Mouse (Mus musculus) liver, embryonic 13.5 days (tissue): ENCODE results near the gene Epn2. TPM values are rescaled to one million over a fixed set of nuclear protein-coding genes. Genes with fewer than 3 reads are reported as not detected.
A peak's percentile ranks its signal among the peaks of the same experiment; 100 is the strongest.

Experiments used
- ATAC-seq: fragments of 200-750 bp; cut with Nextera tagmentation; 2 replicates; pipeline ENCODE4 v1.8.0; 2017; ENCODE audit warnings: low read depth, mild to moderate bottlenecking, moderate number of reproducible peaks, moderate library complexity
- DNase-seq: peaks from one replicate; pipeline ENCODE4 v3.0.0; 2022
- H3K27ac ChIP-seq: fragments of 300-500 bp; sonication (generic); 2 replicates; pipeline ENCODE4 v1.5.1; 2015; ENCODE audit warnings: moderate library complexity, mild to moderate bottlenecking, inconsistent platforms
- H3K27me3 ChIP-seq: fragments of 300-500 bp; sonication (generic); 2 replicates; pipeline ENCODE4 v1.6.1; 2015; ENCODE audit warnings: mild to moderate bottlenecking, inconsistent platforms
- H3K36me3 ChIP-seq: fragments of 300-500 bp; sonication (generic); 2 replicates; pipeline ENCODE4 v1.6.1; 2015; ENCODE audit warnings: mild to moderate bottlenecking, inconsistent platforms
- H3K4me1 ChIP-seq: fragments of 300-500 bp; sonication (generic); replicated peaks from 2 replicates; pipeline ENCODE4 v1.6.1; 2015; ENCODE audit warnings: inconsistent platforms
- H3K4me2 ChIP-seq: fragments of 300-500 bp; sonication (generic); 2 replicates; pipeline ENCODE4 v1.6.1; 2015; ENCODE audit warnings: inconsistent platforms, mild to moderate bottlenecking, moderate library complexity
- H3K4me3 ChIP-seq: fragments of 300-500 bp; sonication (generic); replicated peaks from 2 replicates; pipeline ENCODE4 v1.5.1; 2015; ENCODE audit warnings: mild to moderate bottlenecking, inconsistent platforms
- H3K9ac ChIP-seq: fragments of 300-500 bp; sonication (generic); 2 replicates; pipeline ENCODE4 v1.6.1; 2015; ENCODE audit warnings: mild to moderate bottlenecking, inconsistent platforms
- H3K9me3 ChIP-seq: fragments of 300-500 bp; sonication (generic); replicated peaks from 2 replicates; pipeline ENCODE4 v1.6.1; 2016; ENCODE audit warnings: inconsistent platforms
- WGBS: fragments of 180-500 bp; shearing (Covaris S2); methylation state at CpG from one replicate; pipeline ENCODE4 v1.1.7; 2015; ENCODE audit not compliant: insufficient replicate concordance; 5-methylcytosine and 5-hydroxymethylcytosine counted together
- polyA plus RNA-seq: library from polyadenylated mRNA; unstranded; fragments of >200 nt; fragmentation: Nextera tagmentation; extraction: Ambion mirVana; gene quantifications from 2 replicates; pipeline ENCODE4 v1.2.1, GENCODE M21; 2015

The Epn2 gene
- polyA plus RNA-seq, 1 experiment from 2014 or later, result 2.5 TPM

DNA sequence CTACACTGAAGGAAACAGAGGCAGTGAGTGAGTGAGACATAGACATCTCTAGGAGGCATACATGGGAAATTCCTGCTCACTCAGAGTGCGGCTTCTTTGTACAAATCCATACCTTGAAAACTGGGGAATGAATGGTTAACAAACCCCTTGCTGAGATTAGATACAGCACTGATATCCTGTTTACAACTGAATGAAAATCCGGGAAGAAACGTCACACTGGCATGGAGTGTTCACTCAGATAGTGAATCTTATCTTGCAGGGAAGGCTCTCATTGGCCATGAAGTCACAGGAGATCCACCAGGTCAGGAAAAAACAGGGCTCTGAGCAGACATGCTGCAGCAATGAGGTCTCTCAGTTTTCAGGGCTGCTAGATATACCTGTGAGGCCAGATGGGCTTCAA, 42.5 kb downstream of the Epn2 start:
- ATAC-seq (no peak), DNase-seq (no peak)
- 31% methylated on average over 3 of the region's 3 CpGs for WGBS
- no peaks in the 10 kb centered on the region for H3K36me3 ChIP-seq
- H3K9me3 ChIP-seq, result no peaks in the 10 kb centered on the region
- H3K27ac ChIP-seq, result no peak overlapping the region
- H3K27me3 ChIP-seq, result 0 out of 2 replicates have a peak, but pooled peaks cover 2% of the 10 kb centered on the region
- H3K4me2 ChIP-seq, result no peak overlapping the region
- H3K9ac ChIP-seq, result no peak overlapping the region
- H3K4me3 ChIP-seq, result no peak overlapping the region
- H3K4me1 ChIP-seq, result no peaks in the 10 kb centered on the region; the same call in 1 of the 2 replicates

DNA sequence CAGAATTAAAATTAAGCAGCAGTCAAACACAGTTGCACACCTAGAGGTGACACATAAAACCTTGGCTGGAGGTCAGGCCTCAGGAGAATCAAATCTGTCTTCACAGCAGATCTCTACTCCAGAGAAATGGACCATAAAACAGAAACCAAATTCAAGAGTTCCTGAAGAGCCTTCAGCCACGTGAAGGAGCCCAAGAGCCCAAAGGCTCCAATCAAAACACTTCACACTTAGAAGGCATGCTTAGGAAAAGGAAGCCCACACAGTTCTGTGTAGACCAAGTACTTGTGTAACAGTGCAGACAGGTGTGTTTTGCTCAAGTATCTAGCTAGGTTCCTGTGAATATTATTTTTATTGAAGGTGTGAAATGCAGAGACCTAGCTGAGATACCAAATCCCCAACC, 44.0 kb downstream of the Epn2 start:
- DNase-seq (no peak), ATAC-seq (no peak)
- Histone ChIP-seq H3K4me3 (no peak overlapping the region), H3K27me3 (0 out of 2 replicates have a peak, but pooled peaks cover 2% of the 10 kb centered on the region), H3K27ac (no peak overlapping the region), H3K36me3 (no peaks in the 10 kb centered on the region), H3K9me3 (no peaks in the 10 kb centered on the region), H3K4me2 (no peak overlapping the region), H3K9ac (no peak overlapping the region), H3K4me1 (no peaks in the 10 kb centered on the region; the same call in 1 of the 2 replicates)
- 27% methylated on average over 1 of the region's 1 CpGs for WGBS

DNA sequence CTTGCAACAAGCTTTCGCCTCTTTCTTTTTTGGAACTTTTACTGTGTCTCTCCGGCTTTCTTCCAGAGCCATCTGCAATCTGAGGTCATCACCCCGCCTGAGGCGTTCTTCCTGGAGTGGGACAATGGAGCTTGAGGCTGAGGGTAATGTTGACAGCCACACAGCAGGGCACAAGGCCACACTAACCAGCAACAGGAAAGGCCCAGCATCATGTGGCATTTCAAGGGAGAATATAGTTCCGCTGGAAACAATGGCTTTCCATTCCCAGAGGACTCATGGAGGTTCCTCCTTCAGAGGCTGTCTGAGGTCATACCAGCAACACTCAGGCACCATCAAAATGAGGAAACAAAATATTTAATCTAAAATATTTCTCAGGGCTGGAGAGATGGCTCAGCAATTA, 45.9 kb downstream of the Epn2 start:
- H3K9ac ChIP-seq, result no peak overlapping the region
- WGBS, result 48% methylated on average over 5 of the region's 5 CpGs
- no peak overlapping the region for H3K27ac ChIP-seq
- no peaks in the 10 kb centered on the region for H3K9me3 ChIP-seq
- 0 out of 2 replicates have a peak, but pooled peaks cover 2% of the 10 kb centered on the region for H3K27me3 ChIP-seq
- no peak for DNase-seq
- no peak for ATAC-seq
- H3K4me2 ChIP-seq, result no peak overlapping the region
- H3K36me3 ChIP-seq, result no peaks in the 10 kb centered on the region
- no peaks in the 10 kb centered on the region for H3K4me1 ChIP-seq
- no peak overlapping the region for H3K4me3 ChIP-seq

DNA sequence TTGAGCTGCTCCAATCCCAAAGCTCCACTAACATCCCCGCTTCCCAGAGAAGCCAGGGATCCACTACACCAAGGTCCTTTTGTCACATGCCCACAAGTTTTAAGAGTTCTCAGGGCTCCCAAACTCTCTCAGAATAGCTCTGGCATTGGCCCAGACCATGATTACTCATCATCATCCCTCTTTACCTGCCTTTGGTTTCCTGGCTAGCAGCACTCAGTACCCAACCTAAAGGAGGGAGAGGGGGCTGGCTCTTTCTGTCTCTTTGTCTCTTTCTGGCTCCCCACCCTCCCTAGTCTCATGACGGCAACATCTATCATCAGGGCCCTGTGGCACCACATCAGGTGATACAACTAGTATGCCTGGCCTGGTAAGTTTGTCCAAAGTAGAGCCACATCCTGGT, 46.7 kb downstream of the Epn2 start:
- no peak overlapping the region for H3K4me2 ChIP-seq
- H3K4me3 ChIP-seq, result no peak overlapping the region
- no peak overlapping the region for H3K9ac ChIP-seq
- no peak overlapping the region for H3K27ac ChIP-seq
- ATAC-seq (no peak), DNase-seq (no peak)
- H3K9me3 ChIP-seq, result no peaks in the 10 kb centered on the region
- 0 out of 2 replicates have a peak, but pooled peaks cover 2% of the 10 kb centered on the region for H3K27me3 ChIP-seq
- H3K4me1 ChIP-seq, result no peaks in the 10 kb centered on the region
- 61% methylated on average over 2 of the region's 2 CpGs for WGBS
- no peaks in the 10 kb centered on the region for H3K36me3 ChIP-seq

DNA sequence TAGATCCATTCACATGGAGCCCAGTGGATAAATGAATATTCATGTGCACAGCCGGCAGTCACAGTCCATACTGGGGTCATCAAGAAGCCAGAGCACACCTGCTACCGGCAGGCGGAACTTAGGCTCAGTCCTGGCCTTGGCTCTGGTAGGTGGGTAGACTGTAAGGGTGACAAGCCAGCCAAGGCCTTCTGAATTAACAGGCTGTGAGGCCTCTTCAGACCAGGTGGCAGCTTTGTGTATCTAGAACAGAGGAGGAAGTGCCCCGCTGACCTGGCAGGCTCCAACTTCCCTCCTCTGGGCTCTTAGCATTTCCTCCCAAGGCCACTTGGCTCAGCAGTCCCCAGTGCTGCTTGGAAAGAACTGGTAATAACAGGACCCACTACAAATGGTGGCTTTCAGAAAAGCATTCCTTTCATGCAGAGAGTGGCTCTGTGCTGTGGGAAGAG, 50.2 kb downstream of the Epn2 start:
- DNase-seq (no peak), ATAC-seq (no peak)
- WGBS, result 46% methylated on average over 4 of the region's 4 CpGs
- Histone ChIP-seq H3K9me3 (no peaks in the 10 kb centered on the region), H3K9ac (no peak overlapping the region), H3K27me3 (no peaks in the 10 kb centered on the region), H3K4me3 (no peak overlapping the region), H3K4me1 (no peaks in the 10 kb centered on the region), H3K4me2 (no peak overlapping the region), H3K36me3 (no peaks in the 10 kb centered on the region), H3K27ac (no peak overlapping the region)

DNA sequence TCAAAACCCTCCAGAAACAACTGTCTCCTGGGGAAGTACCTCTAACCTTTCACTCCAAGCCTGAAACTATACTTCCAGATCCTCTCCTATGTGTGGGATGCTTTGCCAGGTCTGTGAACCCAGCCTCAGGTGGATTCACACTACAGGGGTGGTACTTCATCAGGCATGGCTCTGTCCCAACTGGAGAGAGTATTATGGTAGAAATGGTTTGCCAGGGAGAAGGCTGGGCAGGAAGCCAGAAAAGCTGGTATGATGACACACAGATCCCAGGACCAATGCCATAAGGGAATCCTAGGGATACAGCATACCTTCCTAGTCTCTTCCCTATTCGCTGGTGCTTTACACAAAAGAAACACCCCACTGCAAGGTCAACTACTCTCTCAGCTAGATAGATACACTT, 52.6 kb downstream of the Epn2 start:
- Histone ChIP-seq H3K4me2 (no peak overlapping the region), H3K27ac (no peak overlapping the region), H3K9me3 (no peaks in the 10 kb centered on the region), H3K27me3 (no peaks in the 10 kb centered on the region), H3K4me3 (no peak overlapping the region), H3K9ac (no peak overlapping the region), H3K36me3 (no peaks in the 10 kb centered on the region), H3K4me1 (no peaks in the 10 kb centered on the region)
- WGBS, result 57% methylated on average over 1 of the region's 1 CpGs
- ATAC-seq, result no peak
- no peak for DNase-seq

DNA sequence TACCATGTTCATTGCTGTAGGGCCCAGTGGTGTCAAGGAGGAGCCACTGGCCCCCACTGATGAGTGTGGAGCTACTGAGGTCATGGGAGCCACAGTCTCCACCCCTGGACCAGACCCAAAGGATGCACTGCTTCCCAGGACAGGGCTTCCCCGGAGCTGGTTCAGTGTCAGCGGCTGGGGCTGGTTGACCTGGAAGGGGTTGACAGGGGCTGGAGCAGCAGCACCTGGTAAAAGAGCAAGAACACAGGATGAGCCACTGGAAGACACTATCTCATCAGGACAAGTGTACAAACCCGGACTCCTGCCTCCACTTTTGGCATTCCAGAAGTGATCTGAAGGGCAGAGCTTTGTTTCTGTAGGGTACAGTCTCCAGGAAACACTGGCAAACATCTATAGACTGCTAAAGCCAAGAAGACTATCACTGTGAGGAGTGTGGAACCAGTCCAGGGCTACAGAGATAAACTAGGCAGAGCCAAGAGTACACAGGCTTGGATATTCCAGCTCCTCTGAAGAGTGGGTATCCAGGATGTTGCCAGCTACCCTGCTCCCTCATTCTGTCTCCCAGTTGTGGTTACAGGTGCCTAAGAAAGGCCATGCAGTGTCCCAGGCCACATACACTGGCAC, 59.9 kb downstream of the Epn2 start:
- Histone ChIP-seq H3K27me3 (no peaks in the 10 kb centered on the region), H3K4me1 (no peaks in the 10 kb centered on the region), H3K4me3 (no peak overlapping the region), H3K27ac (no peak overlapping the region), H3K9ac (no peak overlapping the region), H3K9me3 (no peaks in the 10 kb centered on the region), H3K4me2 (no peak overlapping the region), H3K36me3 (peaks cover 9% of the 10 kb centered on the region; the same call in 1 of the 2 replicates)
- DNase-seq, result no peak
- ATAC-seq, result no peak
- 66% methylated on average over 3 of the region's 3 CpGs for WGBS

DNA sequence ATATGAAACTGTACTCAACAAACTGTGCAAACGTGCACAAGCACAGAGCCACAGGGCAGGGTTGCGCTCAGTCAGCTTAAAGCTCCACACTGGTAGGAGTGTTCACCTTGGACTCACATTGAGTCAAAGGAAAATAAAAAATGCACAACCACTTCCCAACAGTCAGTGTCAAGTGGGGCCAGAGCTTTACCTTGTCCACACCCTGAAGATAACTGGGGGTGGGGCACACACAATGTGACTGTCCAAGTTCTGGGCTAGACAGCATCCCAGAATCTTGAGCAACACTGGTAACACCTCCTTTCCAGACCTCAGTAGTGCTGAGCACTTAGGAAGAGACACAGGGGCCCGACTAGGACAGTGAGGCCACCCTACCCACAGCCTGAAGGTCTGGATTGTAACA, 60.6 kb downstream of the Epn2 start:
- no peak overlapping the region for H3K27ac ChIP-seq

DNA sequence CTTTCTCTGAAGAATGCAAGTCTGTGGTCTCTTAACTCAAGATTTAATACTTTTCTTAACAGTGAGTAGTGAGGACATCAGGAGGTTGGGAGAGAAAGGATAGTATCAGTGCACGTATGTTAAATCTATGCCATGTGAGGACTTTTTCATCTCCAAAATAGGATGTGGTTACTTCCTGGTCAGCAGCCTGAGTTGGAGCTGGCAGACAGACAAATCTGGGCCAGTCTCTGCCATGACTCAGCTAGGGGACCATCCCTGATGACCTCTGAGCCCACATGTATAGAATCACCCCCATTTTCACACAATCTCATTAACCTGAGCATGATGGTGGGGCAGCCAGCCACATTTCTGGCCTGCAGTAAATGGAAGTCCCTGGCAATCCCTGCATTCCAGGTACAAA, 61.5 kb downstream of the Epn2 start:
- no peak overlapping the region for H3K9ac ChIP-seq
- H3K4me3 ChIP-seq, result no peak overlapping the region
- no peak overlapping the region for H3K4me2 ChIP-seq
- 52% methylated on average over 1 of the region's 1 CpGs for WGBS
- H3K36me3 ChIP-seq, result peaks cover 9% of the 10 kb centered on the region; the same call in 1 of the 2 replicates
- no peak for ATAC-seq
- H3K4me1 ChIP-seq, result no peaks in the 10 kb centered on the region
- DNase-seq, result no peak
- no peaks in the 10 kb centered on the region for H3K27me3 ChIP-seq
- no peaks in the 10 kb centered on the region for H3K9me3 ChIP-seq
- no peak overlapping the region for H3K27ac ChIP-seq

More for the DNA sequence above, 60.6 kb downstream of the Epn2 start:
- Histone ChIP-seq H3K36me3 (peaks cover 9% of the 10 kb centered on the region; the same call in 1 of the 2 replicates), H3K9ac (no peak overlapping the region), H3K9me3 (no peaks in the 10 kb centered on the region), H3K4me3 (no peak overlapping the region), H3K4me2 (no peak overlapping the region), H3K27me3 (no peaks in the 10 kb centered on the region), H3K4me1 (no peaks in the 10 kb centered on the region)
- WGBS, result 68% methylated on average over 3 of the region's 3 CpGs
- DNase-seq (no peak), ATAC-seq (no peak)

DNA sequence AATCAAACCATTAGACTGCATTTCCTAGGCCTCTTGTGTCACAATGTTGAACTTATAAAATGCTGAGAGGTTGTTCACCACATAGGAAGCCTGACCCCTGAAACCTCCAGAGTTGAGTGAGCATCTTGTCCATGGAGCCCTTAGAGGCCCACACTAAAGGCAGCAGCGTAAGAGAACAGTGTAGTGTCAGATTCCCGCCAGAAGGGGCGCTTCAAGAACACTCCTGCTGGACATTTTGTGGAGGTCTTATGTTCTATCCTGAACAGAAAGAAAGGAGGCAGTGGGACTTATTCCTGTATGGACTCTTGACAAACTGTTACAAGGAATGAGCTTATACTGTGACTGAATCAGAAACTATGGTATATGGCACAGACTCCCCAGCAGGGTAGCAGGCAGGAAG, 64.5 kb downstream of the Epn2 start:
- Histone ChIP-seq H3K9me3 (no peaks in the 10 kb centered on the region), H3K4me1 (no peaks in the 10 kb centered on the region), H3K4me3 (no peak overlapping the region), H3K27ac (no peak overlapping the region), H3K4me2 (no peak overlapping the region), H3K27me3 (no peaks in the 10 kb centered on the region), H3K9ac (no peak overlapping the region), H3K36me3 (peaks cover 9% of the 10 kb centered on the region; the same call in 1 of the 2 replicates)
- ATAC-seq (no peak), DNase-seq (no peak)
- 25% methylated on average over 3 of the region's 3 CpGs for WGBS

DNA sequence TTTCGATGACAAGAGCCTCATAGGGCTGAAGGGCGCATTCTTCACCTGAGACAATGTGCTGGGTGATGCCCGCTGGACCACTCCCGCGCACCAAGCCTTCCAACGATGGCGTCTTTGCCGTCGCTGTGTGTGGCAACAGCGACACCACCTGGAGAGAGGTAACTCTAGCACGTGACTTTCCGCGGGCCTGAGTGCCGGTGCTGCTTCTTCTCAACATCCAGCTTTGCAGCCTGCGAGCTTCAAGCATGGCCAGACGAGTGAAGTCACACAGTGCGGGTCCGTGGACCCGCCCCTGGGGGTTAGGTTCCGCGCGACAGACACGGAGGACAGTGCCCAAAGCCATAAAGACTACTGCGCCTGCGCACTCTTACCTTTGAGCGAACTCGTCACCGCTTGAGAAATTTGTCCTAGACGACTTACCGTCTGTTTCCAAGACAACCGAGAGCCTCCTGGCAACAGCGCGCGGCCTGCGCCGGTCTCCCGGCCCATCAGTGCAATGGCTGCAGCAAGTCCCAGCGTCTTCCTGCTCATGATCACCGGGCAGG, 74.7 kb downstream of the Epn2 start, which contains the start of gene B9d1:
Gene B9d1 (plus strand): TSS at position 432 of the 545 bp plus-strand sequence.
- peak; percentile 85 for DNase-seq
- Histone ChIP-seq H3K36me3 (no peaks in the 10 kb centered on the region), H3K27me3 (no peaks in the 10 kb centered on the region; the same call in 1 of the 2 replicates), H3K9ac (peak within 1 kb of the TSS; percentile 70), H3K4me3 (peak within 1 kb of the TSS; percentile 61), H3K4me1 (peaks cover 14% of the 10 kb centered on the region), H3K4me2 (peak within 1 kb of the TSS; percentile 71), H3K27ac (no peak within 1 kb of the TSS), H3K9me3 (no peaks in the 10 kb centered on the region)
- peak; percentile 85 for ATAC-seq
- WGBS, result under 1% methylated on average over 39 of the region's 39 CpGs

DNA sequence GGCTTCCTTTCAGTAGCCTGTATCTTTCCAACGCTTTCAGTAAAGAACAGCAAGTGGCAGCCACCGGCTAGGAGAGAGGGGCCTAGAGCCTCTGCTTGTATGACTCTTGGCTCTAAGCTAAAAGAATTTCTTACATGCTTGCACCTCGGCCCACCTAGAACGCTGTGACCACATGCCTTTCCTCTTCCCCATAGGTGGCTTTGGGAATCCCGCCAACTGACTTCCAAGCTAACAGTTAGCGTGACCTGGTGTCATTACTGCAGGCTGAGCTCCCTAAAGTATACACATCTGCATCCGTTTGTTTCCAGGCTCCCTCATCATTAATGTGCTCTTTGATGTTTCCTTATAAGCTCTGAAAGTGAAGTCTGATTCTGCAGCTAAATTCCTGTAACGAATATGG, 75.6 kb downstream of the Epn2 start:
- no peak overlapping the region for H3K4me2 ChIP-seq
- 60% methylated on average over 8 of the region's 8 CpGs for WGBS
- H3K36me3 ChIP-seq, result no peaks in the 10 kb centered on the region
- H3K4me1 ChIP-seq, result peaks cover 15% of the 10 kb centered on the region
- no peaks in the 10 kb centered on the region; the same call in 1 of the 2 replicates for H3K27me3 ChIP-seq
- H3K4me3 ChIP-seq, result no peak overlapping the region
- H3K9me3 ChIP-seq, result no peaks in the 10 kb centered on the region
- no peak overlapping the region for H3K9ac ChIP-seq
- no peak overlapping the region for H3K27ac ChIP-seq
- ATAC-seq (no peak), DNase-seq (no peak)
